Mouse (Mus musculus) thymus, adult 2 months (tissue): Measurements from ENCODE around the gene Shank2. TPM values are rescaled to one million over a fixed set of nuclear protein-coding genes. Genes with fewer than 3 reads are reported as not detected.

ENCODE experiments used
- DNase-seq: peaks from one replicate; pipeline ENCODE4 v3.0.0; 2021
- H3K27ac ChIP-seq: fragments of 200-500 bp; 2 replicates; pipeline ENCODE4 v1.5.1; 2012; ENCODE audit warnings: low read length, control low read depth; ENCODE audit not compliant: control insufficient read depth, insufficient read depth
- H3K27me3 ChIP-seq: fragments of 200-500 bp; 2 replicates; pipeline ENCODE4 v1.6.1; 2012; ENCODE audit warnings: mild to moderate bottlenecking, low read length, moderate library complexity, mixed read lengths; ENCODE audit not compliant: control insufficient read depth, insufficient read depth
- H3K36me3 ChIP-seq: fragments of 200-500 bp; 2 replicates; pipeline ENCODE4 v1.6.1; 2012; ENCODE audit warnings: mild to moderate bottlenecking, low read length, moderate library complexity; ENCODE audit not compliant: control insufficient read depth, insufficient read depth
- H3K4me1 ChIP-seq: fragments of 200-500 bp; replicated peaks from 2 replicates; pipeline ENCODE4 v1.6.1; 2012; ENCODE audit warnings: low read length; ENCODE audit not compliant: control insufficient read depth, insufficient read depth
- H3K4me3 ChIP-seq: fragments of 200-500 bp; 2 replicates; pipeline ENCODE4 v1.5.1; 2012; ENCODE audit warnings: mild to moderate bottlenecking, low read length, control low read depth, moderate library complexity; ENCODE audit not compliant: control insufficient read depth, insufficient read depth
- CTCF ChIP-seq: fragments of 200-500 bp; IDR thresholded peaks from 2 replicates; pipeline ENCODE4 v1.5.1; 2012; ENCODE audit warnings: mild to moderate bottlenecking, control low read depth, low read length, moderate library complexity, borderline replicate concordance; ENCODE audit not compliant: control insufficient read depth, poor library complexity, insufficient read depth; ENCODE audit errors: extremely low read depth
- POLR2A ChIP-seq: fragments of 200-500 bp; IDR thresholded peaks from 2 replicates; pipeline ENCODE4 v1.6.1; 2012; ENCODE audit warnings: mild to moderate bottlenecking, low read length, control low read depth, moderate library complexity; ENCODE audit not compliant: control insufficient read depth, poor library complexity, insufficient read depth; ENCODE audit errors: extremely low read depth
- WGBS: fragments of 180-500 bp; shearing (Covaris S2); methylation state at CpG from one replicate; pipeline ENCODE4 v1.1.7; 2018; 5-methylcytosine and 5-hydroxymethylcytosine counted together
- polyA plus RNA-seq: library from polyadenylated mRNA; depleted of rRNA; stranded (reverse); fragments of >200 nt; gene quantifications from 2 replicates; pipeline ENCODE4 v1.2.3, GENCODE M21; 2012

The Shank2 gene
- polyA plus RNA-seq, 1 experiment: 2.8 TPM

DNA sequence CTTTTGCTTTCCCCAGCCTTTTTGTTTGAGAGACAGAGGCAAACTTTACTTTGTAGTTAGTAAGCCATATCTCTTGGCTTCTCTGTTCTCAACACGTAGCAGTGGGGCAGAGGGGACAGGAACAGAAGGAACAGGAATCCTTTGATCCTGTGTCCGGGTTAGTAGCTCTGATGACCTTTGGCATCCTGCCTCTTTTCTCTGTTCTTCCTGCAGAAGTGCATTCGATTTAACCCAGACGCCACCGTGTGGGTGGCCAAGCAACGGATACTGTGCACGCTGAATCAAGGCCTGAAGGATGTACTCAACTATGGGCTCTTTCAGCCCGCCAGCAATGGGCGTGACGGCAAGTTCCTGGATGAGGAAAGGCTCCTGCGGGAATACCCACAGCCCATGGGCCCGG, 50.3 kb downstream of the Shank2 start:
- no peak overlapping the region for H3K27ac ChIP-seq
- TF ChIP-seq CTCF: no peak
- TF ChIP-seq POLR2A: no peak
- H3K4me1 ChIP-seq: no peaks in the 10 kb centered on the region
- H3K27me3 ChIP-seq: no peaks in the 10 kb centered on the region
- H3K36me3 ChIP-seq: no peaks in the 10 kb centered on the region
- no peak for DNase-seq
- H3K4me3 ChIP-seq: no peak overlapping the region
- 16% methylated on average over 12 of the region's 12 CpGs for whole genome bisulfite sequencing

DNA sequence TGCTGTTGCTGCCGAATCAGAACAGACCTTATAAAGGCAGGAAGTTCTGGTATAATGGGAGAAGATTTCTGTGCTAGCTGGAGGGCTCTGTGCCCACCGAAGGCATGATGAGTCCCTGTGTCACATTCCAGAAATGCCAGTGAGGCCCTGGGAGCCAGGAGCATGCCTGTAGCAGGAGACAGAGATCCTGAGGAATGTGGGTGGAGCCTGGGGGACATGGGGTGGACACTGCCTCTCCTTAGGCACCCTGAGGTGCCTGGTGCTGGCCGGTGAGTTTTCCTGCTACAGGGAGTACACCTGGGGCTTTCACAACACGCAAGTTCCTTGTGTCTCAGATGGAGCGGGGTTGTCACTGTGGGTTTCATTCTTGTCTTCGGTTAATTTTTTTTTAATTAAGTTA, 53.5 kb downstream of the Shank2 start:
- no peaks in the 10 kb centered on the region for H3K4me1 ChIP-seq
- TF ChIP-seq POLR2A: no peak
- TF ChIP-seq CTCF: no peak
- 76% methylated on average over 6 of the region's 6 CpGs for WGBS
- no peak overlapping the region for H3K27ac ChIP-seq
- no peaks in the 10 kb centered on the region for H3K36me3 ChIP-seq
- no peaks in the 10 kb centered on the region for H3K27me3 ChIP-seq
- no peak for DNase-seq
- no peak overlapping the region for H3K4me3 ChIP-seq

DNA sequence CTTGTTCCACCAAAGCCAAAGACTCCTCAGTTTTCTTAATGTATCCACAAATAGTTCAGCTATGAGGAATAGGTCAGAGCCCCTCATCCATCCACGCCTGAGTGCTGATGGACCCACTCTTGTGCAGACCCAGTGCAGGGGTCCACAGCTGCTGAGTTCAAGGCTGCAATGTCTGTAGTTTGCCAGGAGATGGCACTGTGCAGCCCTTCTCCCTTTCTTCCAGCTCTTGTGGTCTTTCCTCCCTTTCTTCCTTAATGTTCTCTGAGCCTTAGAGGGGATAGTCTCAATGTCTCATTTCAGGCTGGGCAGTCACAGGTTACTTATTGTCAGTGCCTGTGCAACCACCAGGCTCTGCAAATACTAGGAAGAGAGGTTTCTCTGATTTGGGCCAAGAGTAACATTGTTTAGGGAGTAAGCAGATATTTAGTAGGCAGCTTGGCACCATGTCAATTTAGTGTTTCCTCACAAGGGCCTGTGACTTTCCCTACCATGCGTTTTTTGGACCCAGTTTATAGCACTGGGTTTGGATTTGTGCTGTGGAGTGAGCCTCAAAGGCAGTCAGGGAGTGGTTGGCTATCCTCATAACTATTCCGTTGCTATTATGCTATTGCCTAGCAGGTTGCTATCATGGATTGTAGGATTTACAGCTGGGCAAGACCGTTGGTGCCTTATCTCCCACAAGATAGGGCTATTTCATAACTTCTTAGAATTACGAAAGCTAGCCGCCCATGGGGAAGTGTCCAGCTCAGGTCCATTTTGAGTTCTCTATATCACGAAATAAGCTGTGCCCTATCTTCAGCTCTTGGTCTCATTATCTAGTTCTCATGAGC, 54.2 kb downstream of the Shank2 start:
- no peak for TF ChIP-seq CTCF
- Histone ChIP-seq H3K36me3 (no peaks in the 10 kb centered on the region), H3K4me1 (no peaks in the 10 kb centered on the region), H3K4me3 (no peak overlapping the region), H3K27ac (no peak overlapping the region), H3K27me3 (no peaks in the 10 kb centered on the region)
- DNase-seq: peak; percentile 7
- 63% methylated on average over 7 of the region's 7 CpGs for WGBS

DNA sequence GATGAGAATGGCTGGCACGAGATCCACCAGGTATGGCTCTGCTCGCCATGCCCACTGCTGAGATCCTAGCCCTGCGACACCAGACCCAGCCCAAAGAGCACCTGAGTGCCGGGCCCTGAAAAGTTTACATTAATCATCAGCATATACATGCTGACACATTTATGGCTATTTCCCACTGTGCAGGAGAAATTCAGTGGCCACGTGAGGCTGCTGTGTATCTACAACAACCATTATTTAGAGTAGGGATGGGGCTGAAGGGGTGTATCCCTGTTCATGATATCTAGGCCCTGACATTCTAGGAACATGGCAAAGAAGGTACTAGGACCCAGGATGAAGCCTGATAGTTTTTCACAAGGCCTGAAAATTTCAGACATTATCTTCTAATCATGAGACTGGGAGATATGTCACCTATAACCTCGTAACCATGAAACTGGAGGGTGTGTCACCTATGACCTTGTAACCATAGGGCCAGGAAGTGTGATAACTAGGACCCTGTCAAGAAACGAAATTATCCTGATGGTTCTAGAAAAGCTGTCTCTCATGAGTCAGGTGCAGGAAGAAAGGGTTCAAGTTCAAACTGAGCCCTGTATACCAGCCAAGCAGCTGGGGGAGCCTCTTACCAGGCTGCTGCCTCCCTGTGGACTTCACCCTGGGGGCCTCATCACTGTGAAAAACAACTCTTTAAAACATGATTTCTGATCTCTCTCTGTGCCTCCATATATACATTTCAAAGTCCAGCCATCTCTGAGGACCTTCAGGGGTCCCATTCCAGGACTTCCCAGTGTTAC, 68.6 kb downstream of the Shank2 start:
- DNase-seq: no peak
- H3K4me3 ChIP-seq: no peak overlapping the region
- 83% methylated on average over 7 of the region's 7 CpGs for WGBS
- H3K4me1 ChIP-seq: no peaks in the 10 kb centered on the region
- H3K36me3 ChIP-seq: no peaks in the 10 kb centered on the region
- TF ChIP-seq CTCF (no peak), POLR2A (no peak)
- no peaks in the 10 kb centered on the region for H3K27me3 ChIP-seq
- no peak overlapping the region for H3K27ac ChIP-seq

DNA sequence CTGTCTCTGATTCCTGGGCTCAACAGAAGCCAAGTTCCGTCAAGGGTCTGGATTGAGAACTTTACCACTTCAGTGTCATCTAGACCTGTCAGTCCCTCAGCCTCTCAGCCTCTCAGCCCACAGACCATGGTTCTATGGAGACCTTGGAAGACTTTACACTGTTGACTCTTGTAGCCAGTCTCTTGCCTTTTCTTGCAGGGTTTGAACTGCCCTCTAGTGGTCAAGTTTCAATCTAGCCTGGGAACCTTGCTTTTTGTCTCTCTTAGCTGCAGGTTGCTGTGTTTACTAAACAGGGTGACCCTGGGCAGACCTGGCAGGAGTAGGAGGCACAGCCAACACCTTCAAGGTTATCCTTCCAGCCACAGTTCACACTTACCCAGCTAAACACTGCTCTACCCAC, 70.5 kb downstream of the Shank2 start:
- WGBS: 47% methylated on average over 1 of the region's 1 CpGs
- no peak for TF ChIP-seq POLR2A
- TF ChIP-seq CTCF: no peak
- H3K4me3 ChIP-seq: no peak overlapping the region
- H3K27me3 ChIP-seq: no peaks in the 10 kb centered on the region
- DNase-seq: no peak
- H3K27ac ChIP-seq: no peak overlapping the region
- H3K36me3 ChIP-seq: no peaks in the 10 kb centered on the region
- no peaks in the 10 kb centered on the region for H3K4me1 ChIP-seq

DNA sequence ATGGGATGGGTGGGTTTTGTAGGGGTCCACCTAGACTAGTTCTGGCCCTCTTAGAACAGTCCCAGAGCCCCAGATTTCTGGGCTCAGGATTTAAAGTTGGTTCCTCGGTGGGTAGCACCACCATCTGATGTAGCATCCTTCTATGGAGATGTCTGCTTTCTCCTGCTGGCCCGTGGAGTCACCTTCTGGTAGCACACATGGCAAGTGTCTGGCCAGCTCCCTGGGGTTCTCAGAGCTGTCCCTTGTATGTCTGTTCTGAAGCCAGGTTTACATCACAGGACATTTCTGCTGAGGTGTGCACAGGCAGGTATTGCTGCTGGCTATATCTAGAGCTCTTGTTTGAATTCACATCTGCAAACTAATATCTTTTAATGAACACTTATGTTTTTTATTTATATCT, 71.1 kb downstream of the Shank2 start:
- DNase-seq: no peak
- H3K4me3 ChIP-seq: no peak overlapping the region
- no peaks in the 10 kb centered on the region for H3K4me1 ChIP-seq
- no peaks in the 10 kb centered on the region for H3K36me3 ChIP-seq
- 91% methylated on average over 2 of the region's 2 CpGs for WGBS
- H3K27me3 ChIP-seq: no peaks in the 10 kb centered on the region
- H3K27ac ChIP-seq: no peak overlapping the region
- TF ChIP-seq CTCF (no peak), POLR2A (no peak)
